Mouse (Mus musculus) kidney, embryonic 16.5 days (tissue): ENCODE data around the gene 4933428G20Rik. TPM values are rescaled to one million over a fixed set of nuclear protein-coding genes. Genes with fewer than 3 reads are reported as not detected.

ENCODE experiments used
- ATAC-seq: fragments of 200-750 bp; cut with Nextera tagmentation; 2 replicates; pipeline ENCODE4 v1.8.0; 2017; ENCODE audit warnings: moderate TSS enrichment; ENCODE audit not compliant: low FRiP score, low TSS enrichment
- H3K27ac ChIP-seq: fragments of 300-500 bp; sonication (generic); 2 replicates; pipeline ENCODE4 v1.5.1; 2014; ENCODE audit warnings: low read length
- H3K27me3 ChIP-seq: fragments of 300-500 bp; sonication (generic); 2 replicates; pipeline ENCODE4 v1.6.1; 2014; ENCODE audit warnings: low read length, control low read depth, mixed read lengths; ENCODE audit not compliant: insufficient read depth
- H3K36me3 ChIP-seq: fragments of 300-500 bp; sonication (generic); 2 replicates; pipeline ENCODE4 v1.6.1; 2014; ENCODE audit warnings: low read length, control low read depth, mixed read lengths; ENCODE audit not compliant: insufficient read depth
- H3K4me1 ChIP-seq: fragments of 300-500 bp; sonication (generic); 2 replicates; pipeline ENCODE4 v1.6.1; 2014; ENCODE audit warnings: low read length, control low read depth, mixed read lengths; ENCODE audit not compliant: insufficient read depth
- H3K4me2 ChIP-seq: fragments of 300-500 bp; sonication (generic); replicated peaks from 2 replicates; pipeline ENCODE4 v1.6.1; 2014; ENCODE audit warnings: low read depth, low read length
- H3K4me3 ChIP-seq: fragments of 300-500 bp; sonication (generic); 2 replicates; pipeline ENCODE4 v1.5.1; 2014; ENCODE audit warnings: mild to moderate bottlenecking, low read length
- H3K9ac ChIP-seq: fragments of 300-500 bp; sonication (generic); replicated peaks from 2 replicates; pipeline ENCODE4 v1.6.1; 2014; ENCODE audit warnings: low read length
- H3K9me3 ChIP-seq: fragments of 300-500 bp; sonication (generic); 2 replicates; pipeline ENCODE4 v1.6.1; 2016; ENCODE audit warnings: low read length, control low read depth
- WGBS: fragments of 180-500 bp; shearing (Covaris S2); extraction: QIAGEN DNeasy Blood & Tissue Kit; methylation state at CpG from one replicate; pipeline ENCODE4 v1.1.7; 2014; 5-methylcytosine and 5-hydroxymethylcytosine counted together
- polyA plus RNA-seq: library from polyadenylated mRNA; unstranded; fragments of >200 nt; fragmentation: Nextera tagmentation; extraction: Ambion mirVana; gene quantifications from 2 replicates; pipeline ENCODE4 v1.2.1, GENCODE M21; 2015

4933428G20Rik gene
- polyA plus RNA-seq, 1 experiment from 2014 or later = 0.75 TPM

DNA sequence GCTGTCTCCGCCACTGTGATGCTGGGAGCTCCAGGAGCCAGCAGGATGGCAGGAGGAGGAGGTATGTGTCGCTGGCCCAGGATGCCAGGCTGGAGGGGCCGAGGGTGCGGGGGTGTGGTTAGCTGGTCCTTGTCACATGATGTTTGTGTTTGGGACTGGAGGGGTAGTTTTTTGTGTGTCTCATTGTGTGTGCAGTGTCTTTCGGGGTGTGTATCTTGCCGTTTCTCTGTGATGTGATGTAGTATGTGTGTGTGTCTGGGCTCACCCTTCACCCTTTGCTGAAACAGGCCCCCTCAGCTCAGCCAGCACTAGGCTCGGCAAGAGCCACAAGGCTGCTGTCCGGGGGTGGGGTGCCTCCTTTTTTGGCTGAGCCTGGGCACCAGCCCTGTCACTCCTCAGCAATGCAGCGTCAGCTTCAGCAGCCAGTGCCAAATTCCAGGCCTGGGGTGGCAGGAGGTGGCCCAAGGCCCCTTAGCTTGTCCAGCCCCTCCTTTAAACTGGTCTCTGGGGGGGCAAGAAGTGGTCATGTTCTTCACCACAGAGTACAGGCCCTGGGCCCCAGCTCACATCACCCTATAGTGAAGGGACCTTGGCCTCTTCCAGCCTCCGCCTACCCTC, 49.7 kb downstream of the 4933428G20Rik start:
- Histone ChIP-seq H3K4me1 (peaks cover 25% of the 10 kb centered on the region), H3K4me3 (peak overlapping the region; percentile 48), H3K36me3 (peaks cover 55% of the 10 kb centered on the region), H3K27me3 (no peaks in the 10 kb centered on the region), H3K4me2 (peak overlapping the region; percentile 72), H3K9ac (peak overlapping the region; percentile 71), H3K9me3 (no peaks in the 10 kb centered on the region), H3K27ac (peak overlapping the region; percentile 43)
- 25% methylated on average over 10 of the region's 10 CpGs for WGBS
- peak; percentile 44 for ATAC-seq

DNA sequence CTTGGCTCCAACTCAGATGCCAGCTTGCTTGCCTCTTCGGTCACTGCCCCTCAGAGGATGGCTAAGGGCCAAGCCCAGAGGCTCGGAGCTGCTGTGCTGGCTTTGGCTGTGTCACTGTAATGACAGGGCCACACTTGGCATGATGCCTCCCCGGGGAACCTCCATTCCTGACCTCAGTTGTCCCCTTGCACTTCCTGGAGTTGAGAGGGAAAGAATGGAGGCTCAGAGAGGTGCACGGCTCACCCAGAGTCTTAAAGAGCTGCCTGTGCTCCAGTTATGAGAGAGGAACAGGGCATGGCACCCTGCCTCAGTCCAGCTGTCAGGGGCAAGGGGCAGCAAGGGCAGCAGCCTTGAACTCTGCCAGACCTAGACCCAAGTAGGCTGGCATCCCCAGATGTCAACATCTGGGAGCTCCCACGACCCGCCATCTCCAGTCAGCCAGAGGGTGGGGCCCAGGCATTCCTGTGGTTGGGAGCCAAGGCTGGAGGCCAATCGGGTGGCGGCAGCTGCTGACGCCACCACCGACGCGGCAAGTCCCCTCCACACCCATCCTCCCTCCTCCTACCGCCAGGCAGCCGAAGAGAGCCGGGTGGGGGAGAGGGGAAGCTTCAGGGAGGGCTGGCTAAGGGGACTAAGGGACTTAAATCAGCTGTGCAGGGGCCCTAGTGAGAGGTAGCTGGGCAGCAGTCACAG, 50.4 kb downstream of the 4933428G20Rik start:
- peak overlapping the region; percentile 85 for H3K27ac ChIP-seq
- H3K4me2 ChIP-seq = peak overlapping the region; percentile 72
- H3K9me3 ChIP-seq = no peaks in the 10 kb centered on the region
- H3K4me1 ChIP-seq = peaks cover 25% of the 10 kb centered on the region
- 9% methylated on average over 15 of the region's 15 CpGs for WGBS
- H3K36me3 ChIP-seq = peaks cover 55% of the 10 kb centered on the region
- H3K27me3 ChIP-seq = no peaks in the 10 kb centered on the region
- ATAC-seq = peak; percentile 80
- H3K4me3 ChIP-seq = peak overlapping the region; percentile 48
- peak overlapping the region; percentile 71 for H3K9ac ChIP-seq

DNA sequence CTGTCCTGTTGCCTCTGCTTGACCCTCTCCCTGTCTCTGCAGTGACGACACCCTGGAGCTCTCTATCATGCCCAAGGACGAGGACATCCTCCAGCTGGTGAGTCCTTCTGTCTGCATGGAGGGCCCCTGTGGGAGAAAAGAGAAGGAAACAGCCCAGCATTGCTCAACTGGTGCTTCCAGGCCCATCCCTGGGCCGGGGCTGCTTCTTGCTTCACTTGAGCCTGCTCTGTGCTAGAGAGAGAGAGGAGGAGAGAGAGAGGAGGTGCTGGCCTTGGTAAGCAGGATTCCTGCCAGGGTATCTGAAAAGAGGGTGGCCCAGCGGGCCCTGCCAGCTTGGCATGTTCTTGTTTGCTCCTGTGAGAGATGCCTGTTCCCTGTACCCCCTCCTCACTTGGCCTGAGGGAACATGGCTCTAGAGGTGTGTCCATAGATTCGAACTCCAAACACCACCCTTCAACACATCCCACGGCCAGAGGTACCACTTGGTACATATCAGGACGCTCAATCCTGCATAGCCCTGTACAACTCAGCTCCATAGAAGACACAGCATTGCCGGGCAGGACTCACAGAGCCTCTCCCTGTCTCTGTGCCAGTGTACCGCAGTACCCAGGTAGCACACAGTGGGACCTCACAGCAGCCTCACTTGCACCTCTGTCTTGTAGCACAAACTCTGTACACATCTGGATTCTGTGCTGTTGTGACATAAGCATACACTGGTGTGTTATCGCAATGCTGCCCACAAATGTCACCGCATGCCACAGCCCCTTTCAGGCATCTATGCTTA, 51.3 kb downstream of the 4933428G20Rik start:
- no peak for ATAC-seq
- Histone ChIP-seq H3K4me2 (no peak overlapping the region), H3K27me3 (no peaks in the 10 kb centered on the region), H3K9me3 (no peaks in the 10 kb centered on the region), H3K36me3 (peaks cover 54% of the 10 kb centered on the region), H3K4me1 (peaks cover 25% of the 10 kb centered on the region), H3K27ac (peak overlapping the region; percentile 85), H3K9ac (no peak overlapping the region), H3K4me3 (no peak overlapping the region)
- 80% methylated on average over 11 of the region's 11 CpGs for WGBS

DNA sequence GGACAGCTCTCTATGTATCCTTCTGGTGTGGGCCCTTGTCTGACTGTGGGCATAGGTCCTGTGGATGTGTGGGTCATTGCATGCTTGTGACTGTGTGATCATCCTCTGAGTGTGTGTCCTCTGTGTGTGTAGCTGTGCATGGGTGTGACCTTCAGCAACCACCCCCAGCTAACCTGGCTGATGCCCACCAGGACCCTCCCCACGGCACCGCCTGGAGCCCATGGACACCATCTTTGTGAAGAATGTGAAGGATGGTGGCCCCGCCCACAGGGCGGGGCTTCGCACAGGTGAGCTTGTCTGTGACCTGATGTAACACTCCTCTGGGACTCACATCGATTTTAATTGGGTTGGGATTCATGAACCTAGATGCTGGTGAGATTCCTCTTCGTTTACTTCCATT, 52.2 kb downstream of the 4933428G20Rik start:
- ATAC-seq = no peak
- Histone ChIP-seq H3K4me3 (no peak overlapping the region), H3K9ac (no peak overlapping the region), H3K4me2 (no peak overlapping the region), H3K27ac (no peak overlapping the region), H3K9me3 (no peaks in the 10 kb centered on the region), H3K27me3 (no peaks in the 10 kb centered on the region), H3K4me1 (peaks cover 28% of the 10 kb centered on the region), H3K36me3 (peaks cover 47% of the 10 kb centered on the region)
- WGBS = 80% methylated on average over 7 of the region's 7 CpGs

DNA sequence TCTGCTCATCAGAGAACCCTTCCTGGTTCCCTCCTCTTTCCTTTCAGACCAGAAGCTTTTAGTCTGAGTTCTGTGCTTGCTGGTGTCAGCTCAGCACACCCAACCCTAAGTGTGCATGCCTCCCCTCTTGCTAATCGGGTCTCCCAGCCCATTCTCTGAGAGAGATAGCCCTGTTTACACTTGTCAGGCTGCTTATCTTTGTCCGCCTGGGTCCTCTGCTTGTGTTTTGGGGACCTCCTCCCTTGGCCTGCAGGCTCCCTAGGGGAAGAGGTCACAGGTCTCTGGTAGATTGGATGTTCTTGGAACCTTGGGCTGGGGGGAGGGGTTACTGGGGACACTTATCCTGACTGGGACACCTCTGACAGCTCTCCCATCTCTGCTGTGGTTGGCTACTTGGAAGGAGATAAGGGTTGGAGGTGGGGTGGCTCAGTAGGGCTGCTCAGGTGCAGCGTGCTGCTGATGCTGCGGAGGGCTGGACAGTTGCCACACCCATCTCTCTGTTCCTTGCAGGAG, 54.1 kb downstream of the 4933428G20Rik start:
- Histone ChIP-seq H3K9ac (no peak overlapping the region), H3K4me3 (no peak overlapping the region), H3K27ac (no peak overlapping the region), H3K9me3 (no peaks in the 10 kb centered on the region), H3K27me3 (no peaks in the 10 kb centered on the region), H3K4me1 (peaks cover 38% of the 10 kb centered on the region), H3K36me3 (peaks cover 30% of the 10 kb centered on the region), H3K4me2 (no peak overlapping the region)
- no peak for ATAC-seq
- WGBS = 73% methylated on average over 4 of the region's 4 CpGs

DNA sequence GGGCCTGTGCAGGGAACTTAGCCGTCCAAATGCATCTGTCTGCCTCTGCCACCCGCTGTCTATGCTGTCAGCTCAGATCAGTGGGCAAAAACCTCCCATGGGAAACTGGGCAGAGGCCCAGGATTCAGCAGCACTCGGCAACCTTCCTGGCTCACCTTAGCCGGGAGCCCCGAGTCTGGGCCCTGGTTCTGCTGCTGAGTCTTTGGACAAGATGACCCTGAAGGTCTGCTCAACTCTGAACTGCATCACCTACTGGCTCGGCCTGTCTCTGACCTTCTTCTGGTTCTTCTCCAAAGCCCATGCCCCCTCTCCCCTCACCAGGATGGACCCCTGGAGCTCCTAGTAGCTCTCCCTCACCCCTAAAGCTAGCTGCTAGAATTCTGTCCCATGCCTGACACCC, 54.5 kb downstream of the 4933428G20Rik start:
- H3K9me3 ChIP-seq = no peaks in the 10 kb centered on the region
- no peak overlapping the region for H3K9ac ChIP-seq
- WGBS = 80% methylated on average over 6 of the region's 6 CpGs
- no peak overlapping the region for H3K4me3 ChIP-seq
- H3K4me2 ChIP-seq = no peak overlapping the region
- peaks cover 35% of the 10 kb centered on the region for H3K4me1 ChIP-seq
- H3K27me3 ChIP-seq = no peaks in the 10 kb centered on the region
- H3K36me3 ChIP-seq = peaks cover 30% of the 10 kb centered on the region
- ATAC-seq = no peak
- no peak overlapping the region for H3K27ac ChIP-seq

DNA sequence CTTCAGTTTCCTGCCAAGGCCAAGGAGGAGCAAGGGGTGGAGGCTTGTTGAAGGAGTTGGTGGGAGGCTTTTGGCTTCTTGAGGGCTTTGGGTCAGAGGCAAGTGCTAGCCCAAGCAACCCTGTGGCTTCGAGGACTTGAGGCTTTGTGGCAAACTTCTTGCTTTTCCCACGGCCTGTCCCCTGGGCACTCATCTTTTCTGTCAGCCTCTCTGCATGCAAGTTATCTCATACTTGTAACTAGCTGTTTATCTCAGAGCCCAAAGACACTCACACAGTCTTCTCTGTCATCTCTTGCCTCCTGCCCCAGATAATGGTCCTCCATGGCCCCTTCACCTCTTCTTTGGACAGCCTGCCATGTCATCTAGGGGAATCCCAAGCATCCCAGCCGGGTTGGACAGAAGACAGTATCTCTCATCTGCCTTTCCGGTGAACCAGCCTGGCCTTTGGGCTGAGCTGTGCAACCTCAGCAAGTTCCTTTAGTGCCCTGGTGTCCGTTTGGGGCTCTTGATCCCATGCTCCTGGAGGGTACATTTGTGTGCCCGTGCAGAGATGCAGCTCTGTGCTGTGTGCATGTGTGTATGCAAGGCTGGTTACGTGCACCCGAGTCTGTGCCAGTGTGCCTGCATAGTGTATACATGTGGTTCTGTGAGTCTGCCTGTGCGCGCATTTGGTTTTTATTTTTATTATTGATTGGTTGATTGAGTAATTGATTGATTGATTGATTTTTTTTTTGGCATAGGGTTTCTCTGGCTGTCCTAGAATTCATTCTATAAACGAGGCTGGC, 57.1 kb downstream of the 4933428G20Rik start:
- no peak for ATAC-seq
- Histone ChIP-seq H3K9ac (no peak overlapping the region), H3K4me3 (no peak overlapping the region), H3K4me2 (no peak overlapping the region), H3K27ac (no peak overlapping the region), H3K4me1 (peaks cover 40% of the 10 kb centered on the region), H3K9me3 (no peaks in the 10 kb centered on the region), H3K27me3 (no peaks in the 10 kb centered on the region), H3K36me3 (peaks cover 19% of the 10 kb centered on the region; the same call in 1 of the 2 replicates)
- WGBS = 79% methylated on average over 11 of the region's 11 CpGs

DNA sequence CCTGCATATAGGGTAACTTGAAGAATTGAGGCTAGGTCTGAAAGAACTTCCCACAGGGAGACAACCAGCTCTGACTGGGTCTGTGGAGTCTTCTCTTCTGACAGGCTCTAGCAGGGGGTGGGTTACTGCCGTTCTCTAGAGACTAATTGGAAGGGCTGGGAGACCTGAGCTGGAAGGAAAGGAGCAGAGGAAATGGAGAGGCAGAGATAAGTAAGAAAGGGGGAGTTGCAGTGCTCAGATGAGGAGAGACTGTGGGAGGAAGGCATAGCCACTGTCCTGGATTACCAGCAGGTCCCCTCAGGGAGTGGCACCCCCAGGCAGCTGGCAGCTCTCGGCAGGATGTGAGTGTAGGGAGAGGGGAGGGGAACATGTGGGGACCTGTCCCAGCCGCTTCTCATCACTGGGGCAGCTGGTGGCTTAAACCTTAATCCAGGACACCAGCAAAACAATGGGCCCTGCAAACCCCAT, 58.4 kb downstream of the 4933428G20Rik start:
- 11% methylated on average over 3 of the region's 3 CpGs for WGBS
- Histone ChIP-seq H3K4me3 (peak overlapping the region; percentile 64), H3K27me3 (no peaks in the 10 kb centered on the region), H3K36me3 (peaks cover 12% of the 10 kb centered on the region; the same call in 1 of the 2 replicates), H3K4me2 (peak overlapping the region; percentile 69), H3K4me1 (peaks cover 54% of the 10 kb centered on the region), H3K9me3 (no peaks in the 10 kb centered on the region), H3K27ac (peak overlapping the region; percentile 92), H3K9ac (peak overlapping the region; percentile 80; the same call in 1 of the 2 replicates)
- ATAC-seq = no peak

DNA sequence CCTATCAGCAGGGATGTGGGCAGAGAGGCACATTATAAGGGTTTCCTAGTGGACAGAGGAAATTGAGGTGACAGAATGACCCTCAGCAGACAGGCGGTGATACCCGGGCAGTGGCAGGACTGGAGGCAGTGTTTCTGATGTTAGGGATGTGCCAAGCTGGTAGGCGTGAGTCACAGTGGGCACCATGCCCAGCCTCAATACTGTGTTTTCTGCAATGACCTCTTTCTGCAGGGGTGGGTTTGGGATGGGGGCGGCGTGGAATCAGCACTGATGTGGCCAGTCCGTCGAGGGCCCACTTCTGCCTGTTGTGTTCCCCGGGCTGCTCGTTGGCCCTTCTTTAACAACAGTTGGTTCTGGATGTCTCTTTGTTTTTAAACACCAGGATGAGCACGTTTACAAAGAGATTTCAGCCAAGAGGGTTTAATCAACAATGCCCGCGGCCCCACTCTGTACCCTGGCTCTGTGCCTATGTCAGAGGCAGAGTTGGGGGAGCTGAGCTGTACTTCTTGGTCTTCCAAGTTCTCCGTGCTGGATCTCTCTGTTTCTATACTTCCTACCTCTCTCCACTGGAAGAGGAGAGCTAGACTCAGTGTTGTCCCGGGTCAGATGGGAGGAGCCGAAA, 59.0 kb downstream of the 4933428G20Rik start:
- Histone ChIP-seq H3K27ac (peak overlapping the region; percentile 92), H3K4me1 (peaks cover 59% of the 10 kb centered on the region), H3K4me2 (peak overlapping the region; percentile 69), H3K27me3 (no peaks in the 10 kb centered on the region), H3K4me3 (peak overlapping the region; percentile 64), H3K36me3 (peaks cover 12% of the 10 kb centered on the region; the same call in 1 of the 2 replicates), H3K9ac (peak overlapping the region; percentile 80), H3K9me3 (no peaks in the 10 kb centered on the region)
- ATAC-seq = no peak
- WGBS = 50% methylated on average over 15 of the region's 15 CpGs
